Comparison of ENCODE assay signal across 13 mouse cellular contexts in the genomic region with DNA sequence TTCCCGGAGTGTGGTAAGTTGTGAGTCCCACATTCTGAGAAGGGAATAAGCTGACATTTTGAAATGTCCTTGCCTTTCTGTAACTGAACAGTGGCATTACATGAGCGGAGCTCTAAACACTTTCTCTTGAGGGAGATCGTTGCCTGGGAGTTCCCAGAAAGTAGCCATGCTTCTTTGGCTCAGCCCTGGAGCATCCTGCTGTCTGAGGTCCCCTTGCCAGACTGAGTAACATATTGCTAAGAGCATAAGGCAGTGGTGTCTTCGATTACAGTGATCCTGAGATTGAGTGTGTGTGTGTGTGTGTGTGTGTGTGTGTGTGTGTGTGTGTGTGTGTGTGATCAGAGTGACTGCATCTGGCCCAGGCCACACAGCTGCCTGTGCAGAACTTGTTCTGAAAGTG.
"Had no signal": no experiment of that assay in that cellular context is flagged by ENCODE, and none has a peak within 500 bp of the region (broad histone marks: within the 10 kb centered on the region; RNA-seq: fewer than 3 reads in every experiment).

No protein-coding gene starts in this region.

- H3K4me1 ChIP-seq: liver, embryonic 12.5 days; neural tube, embryonic 12.5 days had no signal

- H3K36me3 ChIP-seq: limb, embryonic 15.5 days had no signal

- H3K4me2 ChIP-seq: kidney, embryonic 15.5 days; limb, embryonic 15.5 days; liver, embryonic 12.5 days; lung, embryonic 14.5 days; midbrain, embryonic 11.5 days; neural tube, embryonic 12.5 days had no signal

- DNase-seq: kidney, adult 2 months; kidney, postnatal 14 days; lung, embryonic 14.5 days; lung, postnatal 10 days; retina, postnatal 1 day; right cerebral cortex, postnatal 14 days; thymus, postnatal 36 days had no signal

- H3K9me3 ChIP-seq: kidney, embryonic 15.5 days; limb, embryonic 15.5 days; liver, embryonic 12.5 days; neural tube, embryonic 12.5 days had no signal

- H3K9ac ChIP-seq: kidney, embryonic 15.5 days; limb, embryonic 15.5 days; liver, embryonic 12.5 days; lung, embryonic 14.5 days; neural tube, embryonic 12.5 days had no signal

- H3K27ac ChIP-seq: kidney, embryonic 15.5 days; limb, embryonic 15.5 days; liver, embryonic 12.5 days; neural tube, embryonic 12.5 days had no signal

- H3K4me3 ChIP-seq: kidney, embryonic 15.5 days; limb, embryonic 15.5 days; liver, embryonic 12.5 days; myocyte; neural tube, embryonic 12.5 days had no signal

- ATAC-seq: liver, embryonic 12.5 days had no signal

- H3K27me3 ChIP-seq: kidney, embryonic 15.5 days; limb, embryonic 15.5 days; liver, embryonic 12.5 days; neural tube, embryonic 12.5 days had no signal
